Mouse (Mus musculus) neutrophil, adult 83 days (primary cell): ENCODE data around the gene Dct. TPM values are rescaled to one million over a fixed set of nuclear protein-coding genes. Genes with fewer than 3 reads are reported as not detected.

Source experiments
- total RNA-seq, 2 experiments: library from RNA; stranded (reverse); gene quantifications; one replicate each; pipeline ENCODE4 v1.2.4; 2023

The Dct gene
- not detected for total RNA-seq

GRCm38 (mm10) chr14:118051975-118052630 lies at the start of gene Dct:
Dct (minus strand) TSS chr14:118052244.

Other genes with a start within 250 kb of the Dct start
- 10 to 100 TPM; 21.1 to 21.3 TPM for gene Tgds, start 80.5 kb upstream of the Dct start, total RNA-seq
- gene Gpr180, start 84.9 kb upstream of the Dct start, total RNA-seq: 1 to 10 TPM; 4.4 to 4.8 TPM
- not detected for gene Sox21, start 184.8 kb upstream of the Dct start, total RNA-seq
- not detected for gene Gm9376, start 214.7 kb upstream of the Dct start, total RNA-seq